In the genomic region with DNA sequence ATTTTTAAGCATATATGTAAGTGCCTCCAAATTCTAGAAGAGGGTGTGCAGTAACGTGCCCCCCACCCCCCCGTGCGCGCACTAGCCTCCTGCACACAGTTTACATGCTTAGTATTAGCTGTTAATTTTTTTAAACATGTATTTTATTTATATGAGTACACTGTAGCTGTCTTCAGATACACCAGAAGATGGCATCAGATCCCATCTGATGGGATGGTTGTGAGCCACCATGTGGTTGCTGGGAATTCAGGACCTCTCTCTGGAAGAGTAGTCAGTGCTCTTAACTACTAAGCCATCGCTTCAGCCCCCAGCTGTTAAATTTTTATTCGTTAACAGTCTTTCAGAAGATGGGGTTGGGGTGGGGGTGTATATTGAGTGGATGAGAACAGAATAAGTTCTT, we compare ENCODE assay signal across 8 mouse cellular contexts. TPM values are rescaled to one million over a fixed set of nuclear protein-coding genes. Genes with fewer than 3 reads are reported as not detected.
A peak's percentile ranks its signal among the peaks of the same experiment; 100 is the strongest.
DNase-seq lines count a peak whose midpoint lies in the region; ATAC-seq and TF ChIP-seq lines count a peak whose summit lies in the region.
"Had no signal": no experiment of that assay in that cellular context is flagged by ENCODE, and none has a peak within 500 bp of the region (broad histone marks: within the 10 kb centered on the region; RNA-seq: fewer than 3 reads in every experiment).

No protein-coding gene starts in this region.

- H3K27ac ChIP-seq in kidney, postnatal 0 days = no peak overlapping the region
- no peak overlapping the region for H3K27ac ChIP-seq in forebrain, embryonic 15.5 days (replicated peaks)
- H3K27ac ChIP-seq in limb, embryonic 10.5 days = no peak overlapping the region
- H3K27ac ChIP-seq: embryonic facial prominence, embryonic 12.5 days had no signal

- H3K4me2 ChIP-seq in kidney, postnatal 0 days (ENCODE audit: low read length) = no peak overlapping the region
- H3K4me2 ChIP-seq in forebrain, embryonic 15.5 days (replicated peaks) = no peak overlapping the region
- H3K4me2 ChIP-seq: embryonic facial prominence, embryonic 12.5 days had no signal

- ATAC-seq in kidney, postnatal 0 days (replicated peaks; ENCODE audit: low FRiP score, low read depth) = peak; percentile 40; the same call in 1 of the 2 replicates
- ATAC-seq in forebrain, embryonic 15.5 days (replicated peaks) = peak; percentile 51; the same call in 1 of the 2 replicates

- 89% methylated on average over 6 of the region's 6 CpGs for WGBS in kidney, postnatal 0 days
- WGBS in forebrain, embryonic 15.5 days = 90% methylated on average over 6 of the region's 6 CpGs
- 97% methylated on average over 6 of the region's 6 CpGs for WGBS in limb, embryonic 10.5 days

- H3K4me3 ChIP-seq in kidney, postnatal 0 days (replicated peaks; ENCODE audit: low read depth, low read length) = no peak overlapping the region
- no peak overlapping the region for H3K4me3 ChIP-seq in forebrain, embryonic 15.5 days
- no peak overlapping the region for H3K4me3 ChIP-seq in limb, embryonic 10.5 days
- H3K4me3 ChIP-seq: embryonic facial prominence, embryonic 12.5 days had no signal

- no peaks in the 10 kb centered on the region for H3K9me3 ChIP-seq in kidney, postnatal 0 days (replicated peaks; ENCODE audit: low read length)
- no peaks in the 10 kb centered on the region for H3K9me3 ChIP-seq in forebrain, embryonic 15.5 days
- no peaks in the 10 kb centered on the region for H3K9me3 ChIP-seq in limb, embryonic 10.5 days (replicated peaks)
- H3K9me3 ChIP-seq: embryonic facial prominence, embryonic 12.5 days had no signal

- DNase-seq in kidney, postnatal 0 days (ENCODE audit: low spot score) = peak; percentile 35
- DNase-seq in kidney, postnatal 10 days = no peak
- DNase-seq in right cerebral cortex, postnatal 14 days = peak; percentile 10
- DNase-seq in right cerebral cortex, adult 2 months (ENCODE audit: low spot score in 2 of 2) = no peak
- no peak for DNase-seq in urinary bladder, postnatal 4 days (ENCODE audit: low spot score in 2 of 2)
- no peak for DNase-seq in limb, embryonic 10.5 days (ENCODE audit: low spot score)

- peak; percentile 67 for TF ChIP-seq CTCF in kidney, postnatal 0 days (IDR thresholded peaks at IDR 0.05; ENCODE audit: low read depth)

- peaks cover 20% of the 10 kb centered on the region for H3K36me3 ChIP-seq in kidney, postnatal 0 days (ENCODE audit: insufficient read depth, low read length)
- peaks cover 14% of the 10 kb centered on the region for H3K36me3 ChIP-seq in forebrain, embryonic 15.5 days
- H3K36me3 ChIP-seq in limb, embryonic 10.5 days = peaks cover 62% of the 10 kb centered on the region

- no peak overlapping the region for H3K9ac ChIP-seq in kidney, postnatal 0 days (ENCODE audit: low read depth, low read length)
- H3K9ac ChIP-seq in forebrain, embryonic 15.5 days (replicated peaks) = no peak overlapping the region
- H3K9ac ChIP-seq: embryonic facial prominence, embryonic 12.5 days had no signal

- H3K27me3 ChIP-seq in kidney, postnatal 0 days (ENCODE audit: insufficient read depth, low read length) = no peaks in the 10 kb centered on the region
- H3K27me3 ChIP-seq in forebrain, embryonic 15.5 days = no peaks in the 10 kb centered on the region
- H3K27me3 ChIP-seq in limb, embryonic 10.5 days (ENCODE audit: low read depth, poor library complexity, severe bottlenecking) = no peaks in the 10 kb centered on the region
- H3K27me3 ChIP-seq: embryonic facial prominence, embryonic 12.5 days had no signal

- H3K4me1 ChIP-seq in kidney, postnatal 0 days (replicated peaks; ENCODE audit: insufficient read depth, low read length) = no peaks in the 10 kb centered on the region
- H3K4me1 ChIP-seq in forebrain, embryonic 15.5 days = no peaks in the 10 kb centered on the region
- no peaks in the 10 kb centered on the region for H3K4me1 ChIP-seq in limb, embryonic 10.5 days
- H3K4me1 ChIP-seq: embryonic facial prominence, embryonic 12.5 days had no signal

RNA-seq across cellular contexts. Expression of a gene that starts 29.3 kb away (rescaled TPM):
- 5.9 and 6.4 TPM in 2 replicates for polyA plus RNA-seq in kidney, postnatal 0 days (2015; fragmentation: Nextera tagmentation; extraction: Ambion mirVana)
- 7.7 and 8.3 TPM in 2 replicates for polyA plus RNA-seq in forebrain, embryonic 15.5 days (2015; fragmentation: Nextera tagmentation; extraction: Ambion mirVana)
- 8.3 and 9.0 TPM in 2 replicates for polyA plus RNA-seq in limb, embryonic 10.5 days (2016; fragmentation: Nextera tagmentation; extraction: Ambion mirVana)

RNA-seq across cellular contexts. Expression of a gene that starts 42.8 kb away (rescaled TPM):
- 1.8 TPM in 2 replicates for polyA plus RNA-seq in kidney, postnatal 0 days (2015; fragmentation: Nextera tagmentation; extraction: Ambion mirVana)
- polyA plus RNA-seq in forebrain, embryonic 15.5 days (2015; fragmentation: Nextera tagmentation; extraction: Ambion mirVana) = 3.8 and 4.4 TPM in 2 replicates
- 1.8 and 2.0 TPM in 2 replicates for polyA plus RNA-seq in limb, embryonic 10.5 days (2016; fragmentation: Nextera tagmentation; extraction: Ambion mirVana)

Comparison
In these comparisons a context has a peak if more than half of its experiments do, and no peak if none do; other contexts are left out.
1. DNase-seq: peak in kidney, postnatal 0 days (single experiment) and right cerebral cortex, postnatal 14 days (single experiment); none in kidney, postnatal 10 days (single experiment), right cerebral cortex, adult 2 months (0 of 2), urinary bladder, postnatal 4 days (0 of 2) and limb, embryonic 10.5 days (single experiment).